Mouse (Mus musculus) embryonic facial prominence, embryonic 14.5 days (tissue): ENCODE data around the gene Rab31. TPM values are rescaled to one million over a fixed set of nuclear protein-coding genes. Genes with fewer than 3 reads are reported as not detected.

Source experiments
- ATAC-seq: fragments of 200-750 bp; cut with Nextera tagmentation; 2 replicates; pipeline ENCODE4 v1.8.0; 2017; ENCODE audit warnings: low read depth, moderate number of reproducible peaks, moderate TSS enrichment
- DNase-seq: peaks from one replicate; pipeline ENCODE4 v3.0.0-alpha.2; 2015; ENCODE audit warnings: low spot score
- H3K27ac ChIP-seq: fragments of 300-500 bp; sonication (generic); replicated peaks from 2 replicates; pipeline ENCODE4 v1.5.1; 2014; ENCODE audit warnings: low read depth, mild to moderate bottlenecking, low read length, moderate library complexity
- H3K27me3 ChIP-seq: fragments of 300-500 bp; sonication (generic); replicated peaks from 2 replicates; pipeline ENCODE4 v1.6.1; 2014; ENCODE audit warnings: low read length; ENCODE audit not compliant: control insufficient read depth, insufficient read depth
- H3K36me3 ChIP-seq: fragments of 300-500 bp; sonication (generic); 2 replicates; pipeline ENCODE4 v1.6.1; 2014; ENCODE audit warnings: low read length, mixed read lengths; ENCODE audit not compliant: control insufficient read depth, insufficient read depth
- H3K4me1 ChIP-seq: fragments of 300-500 bp; sonication (generic); 2 replicates; pipeline ENCODE4 v1.6.1; 2014; ENCODE audit warnings: antibody characterized with exemption, low read length; ENCODE audit not compliant: control insufficient read depth, insufficient read depth
- H3K4me2 ChIP-seq: fragments of 300-500 bp; sonication (generic); 2 replicates; pipeline ENCODE4 v1.6.1; 2014; ENCODE audit warnings: low read depth, mild to moderate bottlenecking, low read length, moderate library complexity, mixed read lengths
- H3K4me3 ChIP-seq: fragments of 300-500 bp; sonication (generic); 2 replicates; pipeline ENCODE4 v1.5.1; 2014; ENCODE audit warnings: low read depth, mild to moderate bottlenecking, low read length
- H3K9ac ChIP-seq: fragments of 300-500 bp; sonication (generic); 2 replicates; pipeline ENCODE4 v1.6.1; 2014; ENCODE audit warnings: low read depth, mild to moderate bottlenecking, low read length, moderate library complexity, mixed read lengths
- H3K9me3 ChIP-seq: fragments of 300-500 bp; sonication (generic); 2 replicates; pipeline ENCODE4 v1.6.1; 2016; ENCODE audit warnings: low read length; ENCODE audit not compliant: control insufficient read depth
- WGBS: fragments of 180-500 bp; shearing (Covaris S2); extraction: QIAGEN DNeasy Blood & Tissue Kit; methylation state at CpG from one replicate; pipeline ENCODE4 v1.1.7; 2014; 5-methylcytosine and 5-hydroxymethylcytosine counted together
- polyA plus RNA-seq: library from polyadenylated mRNA; unstranded; fragments of >200 nt; fragmentation: Nextera tagmentation; extraction: Ambion mirVana; gene quantifications from 2 replicates; pipeline ENCODE4 v1.2.1, GENCODE M21; 2014

Rab31 gene
- polyA plus RNA-seq, 1 experiment from 2014 or later, result 57.6 TPM

DNA sequence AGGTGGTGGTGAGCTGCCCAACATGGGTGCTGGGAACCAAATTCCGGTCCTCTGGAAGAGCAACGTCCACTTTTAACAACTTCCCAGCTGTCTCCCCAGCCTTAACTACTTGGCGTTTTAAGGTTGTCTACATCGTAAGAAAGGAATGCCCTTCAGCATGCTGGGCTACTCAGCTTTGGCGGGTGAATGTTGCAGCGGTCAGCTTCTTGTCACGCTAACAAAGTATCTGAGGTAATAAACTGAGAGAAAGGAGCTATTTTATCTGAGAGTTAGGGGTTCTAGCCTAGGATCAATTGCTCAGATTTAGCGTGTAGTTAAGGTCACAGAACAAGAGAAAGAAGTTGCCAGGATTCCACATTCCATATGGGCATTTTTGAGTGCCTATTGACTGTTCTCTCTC lies 71.2 kb downstream of the Rab31 start:
- no peak for ATAC-seq
- H3K4me2 ChIP-seq, result 0 out of 2 replicates have a peak overlapping the region, but pooled peaks have one; percentile 5
- H3K36me3 ChIP-seq, result 0 out of 2 replicates have a peak, but pooled peaks cover 4% of the 10 kb centered on the region
- peak overlapping the region; percentile 83 for H3K27ac ChIP-seq
- DNase-seq, result peak; percentile 31
- H3K4me3 ChIP-seq, result no peak overlapping the region
- H3K27me3 ChIP-seq, result no peaks in the 10 kb centered on the region
- H3K9ac ChIP-seq, result no peak overlapping the region
- no peaks in the 10 kb centered on the region for H3K9me3 ChIP-seq
- WGBS, result 69% methylated on average over 8 of the region's 8 CpGs
- H3K4me1 ChIP-seq, result peaks cover 22% of the 10 kb centered on the region

- no peaks in the 10 kb centered on the region for H3K9me3 ChIP-seq
- H3K36me3 ChIP-seq, result 0 out of 2 replicates have a peak, but pooled peaks cover 4% of the 10 kb centered on the region
- peak overlapping the region; percentile 55 for H3K27ac ChIP-seq
- DNase-seq, result peak; percentile 68
- peaks cover 22% of the 10 kb centered on the region for H3K4me1 ChIP-seq
- H3K4me2 ChIP-seq, result no peak overlapping the region
- no peaks in the 10 kb centered on the region for H3K27me3 ChIP-seq
- no peak overlapping the region for H3K4me3 ChIP-seq
- no peak overlapping the region for H3K9ac ChIP-seq
- WGBS, result 57% methylated on average over 4 of the region's 4 CpGs
- ATAC-seq, result no peak
Measured at GRCm38 (mm10) chr17:65700060-65700459, 72.5 kb downstream of the Rab31 start.

- no peaks in the 10 kb centered on the region for H3K27me3 ChIP-seq
- H3K4me3 ChIP-seq, result no peak overlapping the region
- DNase-seq, result peak; percentile 59
- no peak overlapping the region for H3K27ac ChIP-seq
- H3K4me1 ChIP-seq, result peaks cover 22% of the 10 kb centered on the region
- WGBS, result 68% methylated on average over 12 of the region's 12 CpGs
- no peaks in the 10 kb centered on the region for H3K9me3 ChIP-seq
- no peak overlapping the region for H3K4me2 ChIP-seq
- no peak for ATAC-seq
- H3K36me3 ChIP-seq, result 0 out of 2 replicates have a peak, but pooled peaks cover 4% of the 10 kb centered on the region
- H3K9ac ChIP-seq, result no peak overlapping the region
Measured at GRCm38 (mm10) chr17:65697791-65698463, 74.6 kb downstream of the Rab31 start.

- DNase-seq (no peak), ATAC-seq (no peak)
- Histone ChIP-seq H3K9me3 (no peaks in the 10 kb centered on the region), H3K9ac (no peak overlapping the region), H3K27me3 (no peaks in the 10 kb centered on the region), H3K27ac (no peak overlapping the region), H3K4me2 (no peak overlapping the region), H3K4me1 (peaks cover 17% of the 10 kb centered on the region), H3K36me3 (0 out of 2 replicates have a peak, but pooled peaks cover 4% of the 10 kb centered on the region), H3K4me3 (no peak overlapping the region)
- 95% methylated on average over 13 of the region's 13 CpGs for WGBS
Measured at GRCm38 (mm10) chr17:65696939-65697338, 75.6 kb downstream of the Rab31 start.

DNA sequence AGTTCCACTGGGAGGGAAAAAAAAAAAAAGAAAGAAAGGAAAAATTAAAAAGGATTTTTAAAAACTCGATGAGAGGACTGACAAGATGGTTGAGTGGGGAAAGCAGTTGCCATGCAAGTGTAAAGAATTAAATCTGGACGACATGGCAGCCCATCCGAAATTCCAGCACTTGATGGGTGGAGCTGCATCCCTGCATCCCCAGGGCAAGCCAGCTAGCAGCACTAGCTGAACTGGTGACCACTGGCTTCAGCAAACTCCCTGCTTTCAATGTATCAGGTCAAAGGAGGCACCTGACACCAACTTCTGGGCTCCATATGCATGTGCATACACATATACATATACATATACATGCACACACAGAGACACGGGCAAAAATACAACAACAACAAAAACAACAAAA lies 80.3 kb downstream of the Rab31 start:
- Histone ChIP-seq H3K9ac (no peak overlapping the region), H3K4me3 (no peak overlapping the region), H3K4me2 (no peak overlapping the region), H3K27ac (no peak overlapping the region), H3K9me3 (no peaks in the 10 kb centered on the region), H3K27me3 (no peaks in the 10 kb centered on the region), H3K4me1 (no peaks in the 10 kb centered on the region), H3K36me3 (peaks cover 8% of the 10 kb centered on the region; the same call in 1 of the 2 replicates)
- no peak for ATAC-seq
- DNase-seq, result no peak
- WGBS, result 69% methylated on average over 4 of the region's 4 CpGs

GRCm38 (mm10) chr17:65683731-65684130 lies 88.8 kb downstream of the Rab31 start:
- no peak for ATAC-seq
- no peaks in the 10 kb centered on the region for H3K9me3 ChIP-seq
- no peak overlapping the region for H3K4me3 ChIP-seq
- WGBS, result 89% methylated on average over 2 of the region's 2 CpGs
- no peak for DNase-seq
- no peaks in the 10 kb centered on the region for H3K4me1 ChIP-seq
- H3K9ac ChIP-seq, result no peak overlapping the region
- no peaks in the 10 kb centered on the region for H3K27me3 ChIP-seq
- no peak overlapping the region for H3K27ac ChIP-seq
- H3K36me3 ChIP-seq, result no peaks in the 10 kb centered on the region
- no peak overlapping the region for H3K4me2 ChIP-seq

GRCm38 (mm10) chr17:65683316-65683715 lies 89.2 kb downstream of the Rab31 start:
- Histone ChIP-seq H3K4me3 (no peak overlapping the region), H3K27me3 (no peaks in the 10 kb centered on the region), H3K9ac (no peak overlapping the region), H3K9me3 (no peaks in the 10 kb centered on the region), H3K4me2 (no peak overlapping the region), H3K4me1 (no peaks in the 10 kb centered on the region), H3K36me3 (no peaks in the 10 kb centered on the region), H3K27ac (no peak overlapping the region)
- ATAC-seq (no peak), DNase-seq (no peak)
- 77% methylated on average over 3 of the region's 3 CpGs for WGBS

GRCm38 (mm10) chr17:65682071-65682680 lies 90.4 kb downstream of the Rab31 start:
- Histone ChIP-seq H3K36me3 (no peaks in the 10 kb centered on the region), H3K9ac (no peak overlapping the region), H3K4me2 (no peak overlapping the region), H3K27me3 (no peaks in the 10 kb centered on the region), H3K9me3 (no peaks in the 10 kb centered on the region), H3K4me1 (no peaks in the 10 kb centered on the region), H3K27ac (no peak overlapping the region), H3K4me3 (no peak overlapping the region)
- ATAC-seq (no peak), DNase-seq (no peak)
- WGBS, result 81% methylated on average over 5 of the region's 5 CpGs

DNA sequence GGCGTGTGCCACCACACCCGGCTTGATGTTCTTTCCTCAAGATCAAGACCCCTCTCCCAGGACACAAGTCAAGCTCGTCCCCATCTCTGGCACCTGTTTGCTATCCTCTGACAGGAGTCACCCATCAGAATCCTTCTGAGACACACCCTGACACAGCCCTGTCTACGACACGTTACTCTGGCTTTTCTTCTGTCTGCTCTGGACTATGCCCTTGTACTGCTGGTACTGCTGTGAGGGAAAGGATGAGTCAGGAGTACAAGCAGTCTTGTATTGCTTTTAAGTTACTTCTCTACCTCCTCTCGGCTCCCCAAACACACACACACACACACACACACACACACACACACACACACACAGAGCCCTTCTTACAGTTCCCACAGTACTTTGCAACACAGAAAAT lies 91.0 kb downstream of the Rab31 start:
- Histone ChIP-seq H3K27ac (no peak overlapping the region), H3K4me2 (no peak overlapping the region), H3K4me1 (no peaks in the 10 kb centered on the region), H3K27me3 (no peaks in the 10 kb centered on the region), H3K36me3 (no peaks in the 10 kb centered on the region), H3K4me3 (no peak overlapping the region), H3K9me3 (no peaks in the 10 kb centered on the region), H3K9ac (no peak overlapping the region)
- 82% methylated on average over 6 of the region's 6 CpGs for WGBS
- DNase-seq (no peak), ATAC-seq (no peak)
